Mouse (Mus musculus): ENCODE measurements at regions not wholly inside any gene's neighbourhood (a gene's known extent, or its start where the extent isn't known, plus 50 kb on each side); places are given as distances from the start of the nearest gene placed in this dataset.
A peak's percentile ranks its signal among the peaks of the same experiment; 100 is the strongest.

DNA sequence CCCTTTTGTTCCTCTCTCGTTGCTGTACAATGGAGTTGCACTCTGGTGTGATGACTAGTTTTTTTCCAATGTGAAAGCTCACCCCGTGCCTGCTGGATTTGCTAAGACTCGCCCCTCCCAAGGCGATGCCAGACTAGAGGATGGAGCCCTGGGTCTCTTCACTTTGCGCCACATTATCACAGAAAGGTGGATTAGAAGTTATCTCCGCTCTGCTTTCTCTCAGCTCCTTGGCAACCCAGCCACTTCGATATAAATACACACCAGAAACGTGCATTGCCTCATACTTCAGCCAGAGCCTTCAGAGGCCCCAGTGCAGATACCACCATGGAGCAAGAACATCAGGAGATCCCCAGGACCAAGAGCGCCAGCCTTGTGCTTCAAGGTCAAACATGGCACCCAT lies 114.2 kb upstream of the Tbx20 start:
- H3K36me3 ChIP-seq (ENCODE audit: control insufficient read depth, insufficient read depth): no peaks in the 10 kb centered on the region
- no peaks in the 10 kb centered on the region for H3K9me3 ChIP-seq (replicated peaks; ENCODE audit: control insufficient read depth, low read length)
- WGBS (ENCODE audit: insufficient replicate concordance): 53% methylated on average over 9 of the region's 9 CpGs
- H3K4me1 ChIP-seq (ENCODE audit: control insufficient read depth, low read depth, low read length): no peaks in the 10 kb centered on the region
- H3K27ac ChIP-seq (ENCODE audit: low read length): no peak overlapping the region
- ATAC-seq (ENCODE audit: low read depth): no peak
- no peak overlapping the region for H3K4me3 ChIP-seq (ENCODE audit: low read depth, low read length)
- no peak overlapping the region for H3K9ac ChIP-seq (ENCODE audit: low read depth, low read length)
- no peaks in the 10 kb centered on the region for H3K27me3 ChIP-seq (ENCODE audit: control insufficient read depth, insufficient read depth, low read depth, low read length)
- H3K4me2 ChIP-seq (ENCODE audit: low read depth, low read length): no peak overlapping the region

DNA sequence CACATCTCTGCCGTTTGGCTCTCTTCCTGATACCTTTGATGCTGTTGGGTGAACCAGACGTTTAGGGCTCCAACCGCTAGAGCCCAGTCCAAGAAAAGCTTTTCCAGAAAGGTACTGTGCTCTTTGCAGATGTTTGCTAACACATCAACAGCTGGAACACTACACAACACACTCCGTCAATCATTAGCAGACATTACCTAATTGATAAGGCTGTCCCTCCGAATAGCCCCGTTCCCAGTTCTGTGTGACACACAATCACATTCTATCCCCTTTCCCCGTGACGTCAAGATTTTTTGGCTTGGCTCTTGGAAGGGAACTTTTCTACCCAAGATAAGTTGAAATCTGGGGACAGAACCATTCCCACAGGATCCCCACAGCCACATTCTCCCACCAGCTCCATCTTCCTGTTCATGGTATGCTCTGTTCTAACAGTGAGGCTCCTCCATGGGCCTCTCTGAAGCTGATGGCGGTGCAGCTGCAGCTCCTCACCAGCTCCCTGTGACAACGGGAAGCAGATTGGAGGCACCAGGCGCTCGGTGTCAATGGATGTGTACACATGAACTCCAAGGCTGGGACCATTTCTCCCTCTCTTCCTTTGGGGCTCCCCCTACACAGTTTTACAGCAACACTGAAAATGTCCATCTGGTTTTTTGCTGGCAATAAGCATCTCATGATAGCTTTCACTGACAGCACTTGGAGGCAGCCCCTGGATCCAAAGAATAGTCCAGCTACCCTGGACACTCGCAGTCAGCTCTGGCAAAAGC lies 122.6 kb upstream of the Tbx20 start:
- Histone ChIP-seq H3K27ac (ENCODE audit: low read length) (no peak overlapping the region), H3K27me3 (ENCODE audit: control insufficient read depth, insufficient read depth, low read depth, low read length) (no peaks in the 10 kb centered on the region), H3K9ac (ENCODE audit: low read depth, low read length) (no peak overlapping the region), H3K4me1 (ENCODE audit: control insufficient read depth, low read depth, low read length) (no peaks in the 10 kb centered on the region), H3K36me3 (ENCODE audit: control insufficient read depth, insufficient read depth) (no peaks in the 10 kb centered on the region), H3K4me3 (ENCODE audit: low read depth, low read length) (no peak overlapping the region), H3K4me2 (ENCODE audit: low read depth, low read length) (no peak overlapping the region), H3K9me3 (replicated peaks; ENCODE audit: control insufficient read depth, low read length) (no peaks in the 10 kb centered on the region)
- 0 out of 2 replicates have a peak, but pooled peaks have one; percentile 11 for ATAC-seq (ENCODE audit: low read depth)
- 62% methylated on average over 13 of the region's 13 CpGs for WGBS (ENCODE audit: insufficient replicate concordance)

DNA sequence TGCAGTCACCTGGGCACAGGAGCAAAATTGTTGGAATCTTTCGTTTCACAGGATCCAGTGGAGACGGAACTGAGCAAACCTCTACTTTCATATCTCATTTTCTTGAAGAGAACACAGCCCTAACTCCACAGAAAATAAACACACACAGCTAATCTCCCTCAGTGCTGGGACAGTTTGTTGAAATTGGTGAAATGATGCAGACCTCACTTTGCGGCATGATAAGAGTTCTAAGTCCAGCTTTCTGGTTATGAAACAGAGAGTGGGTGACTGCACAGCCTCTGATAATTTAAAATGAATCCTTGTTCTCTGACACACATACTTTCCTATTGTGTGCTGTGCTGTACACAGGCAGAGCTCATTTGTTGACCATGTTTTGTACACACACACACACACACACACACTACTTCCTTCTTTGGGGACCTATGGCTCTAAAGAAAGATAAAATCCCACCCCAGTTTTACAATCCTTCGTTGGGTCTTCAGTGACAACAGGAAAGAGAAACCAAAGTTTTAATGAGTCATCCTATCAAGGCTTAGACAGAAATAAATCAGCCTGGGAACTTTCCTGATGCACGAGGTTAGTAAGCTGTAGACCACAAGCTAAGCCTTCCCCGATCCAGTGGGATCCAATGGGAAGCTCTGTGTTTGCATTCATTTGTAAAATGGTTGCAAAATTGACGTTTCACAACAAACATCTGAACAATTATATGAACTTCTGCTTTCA lies 125.3 kb upstream of the Tbx20 start:
- H3K9me3 ChIP-seq (replicated peaks; ENCODE audit: control insufficient read depth, low read length): no peaks in the 10 kb centered on the region
- ATAC-seq (ENCODE audit: low read depth): no peak
- H3K4me2 ChIP-seq (ENCODE audit: low read depth, low read length): no peak overlapping the region
- no peaks in the 10 kb centered on the region for H3K36me3 ChIP-seq (ENCODE audit: control insufficient read depth, insufficient read depth)
- no peaks in the 10 kb centered on the region for H3K27me3 ChIP-seq (ENCODE audit: control insufficient read depth, insufficient read depth, low read depth, low read length)
- WGBS (ENCODE audit: insufficient replicate concordance): 30% methylated on average over 7 of the region's 7 CpGs
- H3K4me1 ChIP-seq (ENCODE audit: control insufficient read depth, low read depth, low read length): no peaks in the 10 kb centered on the region
- no peak overlapping the region for H3K4me3 ChIP-seq (ENCODE audit: low read depth, low read length)
- no peak overlapping the region for H3K9ac ChIP-seq (ENCODE audit: low read depth, low read length)
- no peak overlapping the region for H3K27ac ChIP-seq (ENCODE audit: low read length)

DNA sequence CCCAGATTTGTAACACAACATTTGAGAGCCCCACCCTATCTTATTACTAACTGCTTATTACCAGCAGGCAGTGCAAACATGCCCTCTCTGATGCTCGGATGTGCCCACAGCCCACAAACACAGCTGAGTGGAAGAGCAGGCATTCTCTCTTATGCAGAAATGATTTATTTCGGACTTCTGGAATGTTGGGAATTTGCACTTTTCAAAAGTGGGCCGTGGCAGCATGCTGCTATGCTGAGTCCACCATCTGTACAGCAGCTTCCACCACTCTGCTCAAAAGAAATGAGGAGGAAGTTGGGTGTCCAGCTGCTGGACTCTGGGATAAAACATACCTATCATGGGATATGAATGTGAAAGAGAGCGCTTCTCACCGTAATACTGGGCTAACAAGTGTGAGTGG lies 129.6 kb upstream of the Tbx20 start:
- H3K4me1 ChIP-seq (ENCODE audit: control insufficient read depth, low read depth, low read length): no peaks in the 10 kb centered on the region
- no peak overlapping the region for H3K4me3 ChIP-seq (ENCODE audit: low read depth, low read length)
- WGBS (ENCODE audit: insufficient replicate concordance): 62% methylated on average over 5 of the region's 5 CpGs
- no peaks in the 10 kb centered on the region for H3K27me3 ChIP-seq (ENCODE audit: control insufficient read depth, insufficient read depth, low read depth, low read length)
- H3K36me3 ChIP-seq (ENCODE audit: control insufficient read depth, insufficient read depth): no peaks in the 10 kb centered on the region
- H3K9me3 ChIP-seq (replicated peaks; ENCODE audit: control insufficient read depth, low read length): no peaks in the 10 kb centered on the region
- no peak overlapping the region for H3K4me2 ChIP-seq (ENCODE audit: low read depth, low read length)
- no peak for ATAC-seq (ENCODE audit: low read depth)
- H3K27ac ChIP-seq (ENCODE audit: low read length): no peak overlapping the region
- no peak overlapping the region for H3K9ac ChIP-seq (ENCODE audit: low read depth, low read length)

- Histone ChIP-seq H3K9ac (ENCODE audit: low read depth, low read length) (no peak overlapping the region), H3K27me3 (ENCODE audit: control insufficient read depth, insufficient read depth, low read depth, low read length) (no peaks in the 10 kb centered on the region), H3K4me2 (ENCODE audit: low read depth, low read length) (no peak overlapping the region), H3K4me3 (ENCODE audit: low read depth, low read length) (no peak overlapping the region), H3K27ac (ENCODE audit: low read length) (no peak overlapping the region), H3K4me1 (ENCODE audit: control insufficient read depth, low read depth, low read length) (no peaks in the 10 kb centered on the region), H3K9me3 (replicated peaks; ENCODE audit: control insufficient read depth, low read length) (no peaks in the 10 kb centered on the region), H3K36me3 (ENCODE audit: control insufficient read depth, insufficient read depth) (no peaks in the 10 kb centered on the region)
- ATAC-seq (ENCODE audit: low read depth): no peak
- 50% methylated on average over 8 of the region's 8 CpGs for WGBS (ENCODE audit: insufficient replicate concordance)
These were observed 135.2 kb upstream of the Tbx20 start for GRCm38 (mm10) chr9:24909086-24909979.

GRCm38 (mm10) chr9:24910738-24911137 lies 136.6 kb upstream of the Tbx20 start:
- Histone ChIP-seq H3K9me3 (replicated peaks; ENCODE audit: control insufficient read depth, low read length) (no peaks in the 10 kb centered on the region), H3K27me3 (ENCODE audit: control insufficient read depth, insufficient read depth, low read depth, low read length) (no peaks in the 10 kb centered on the region), H3K4me2 (ENCODE audit: low read depth, low read length) (no peak overlapping the region), H3K36me3 (ENCODE audit: control insufficient read depth, insufficient read depth) (no peaks in the 10 kb centered on the region), H3K4me1 (ENCODE audit: control insufficient read depth, low read depth, low read length) (no peaks in the 10 kb centered on the region), H3K27ac (ENCODE audit: low read length) (0 out of 2 replicates have a peak overlapping the region, but pooled peaks have one; percentile 32), H3K9ac (ENCODE audit: low read depth, low read length) (no peak overlapping the region), H3K4me3 (ENCODE audit: low read depth, low read length) (no peak overlapping the region)
- peak; percentile 98 for ATAC-seq (ENCODE audit: low read depth)
- WGBS (ENCODE audit: insufficient replicate concordance): 38% methylated on average over 5 of the region's 5 CpGs

DNA sequence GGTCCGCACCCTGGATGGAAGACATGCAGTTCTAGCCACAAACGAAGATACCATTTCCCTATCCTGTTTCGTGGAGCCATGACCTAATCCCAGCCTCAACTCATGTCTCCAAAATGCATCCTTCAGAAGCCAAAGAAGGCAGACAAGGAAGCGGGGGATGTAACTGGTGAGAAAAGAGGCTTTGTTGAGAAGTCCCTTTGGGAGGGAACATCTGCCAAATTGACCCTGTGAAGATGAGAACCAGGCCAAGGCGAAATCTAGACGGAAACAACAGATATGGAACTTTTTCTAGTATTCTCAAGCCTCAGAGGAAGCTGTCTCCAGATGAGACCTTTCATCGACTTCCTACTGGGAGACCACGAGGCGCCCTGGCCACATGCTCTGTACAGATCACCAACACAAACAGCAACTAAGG lies 145.9 kb upstream of the Tbx20 start:
- H3K9me3 ChIP-seq (replicated peaks; ENCODE audit: control insufficient read depth, low read length): no peaks in the 10 kb centered on the region
- no peak for ATAC-seq (ENCODE audit: low read depth)
- no peak overlapping the region for H3K4me2 ChIP-seq (ENCODE audit: low read depth, low read length)
- no peak overlapping the region for H3K9ac ChIP-seq (ENCODE audit: low read depth, low read length)
- 44% methylated on average over 9 of the region's 9 CpGs for WGBS (ENCODE audit: insufficient replicate concordance)
- H3K4me3 ChIP-seq (ENCODE audit: low read depth, low read length): no peak overlapping the region
- no peak overlapping the region for H3K27ac ChIP-seq (ENCODE audit: low read length)
- no peaks in the 10 kb centered on the region for H3K27me3 ChIP-seq (ENCODE audit: control insufficient read depth, insufficient read depth, low read depth, low read length)
- no peaks in the 10 kb centered on the region; the same call in 1 of the 2 replicates for H3K4me1 ChIP-seq (ENCODE audit: control insufficient read depth, low read depth, low read length)
- no peaks in the 10 kb centered on the region for H3K36me3 ChIP-seq (ENCODE audit: control insufficient read depth, insufficient read depth)

DNA sequence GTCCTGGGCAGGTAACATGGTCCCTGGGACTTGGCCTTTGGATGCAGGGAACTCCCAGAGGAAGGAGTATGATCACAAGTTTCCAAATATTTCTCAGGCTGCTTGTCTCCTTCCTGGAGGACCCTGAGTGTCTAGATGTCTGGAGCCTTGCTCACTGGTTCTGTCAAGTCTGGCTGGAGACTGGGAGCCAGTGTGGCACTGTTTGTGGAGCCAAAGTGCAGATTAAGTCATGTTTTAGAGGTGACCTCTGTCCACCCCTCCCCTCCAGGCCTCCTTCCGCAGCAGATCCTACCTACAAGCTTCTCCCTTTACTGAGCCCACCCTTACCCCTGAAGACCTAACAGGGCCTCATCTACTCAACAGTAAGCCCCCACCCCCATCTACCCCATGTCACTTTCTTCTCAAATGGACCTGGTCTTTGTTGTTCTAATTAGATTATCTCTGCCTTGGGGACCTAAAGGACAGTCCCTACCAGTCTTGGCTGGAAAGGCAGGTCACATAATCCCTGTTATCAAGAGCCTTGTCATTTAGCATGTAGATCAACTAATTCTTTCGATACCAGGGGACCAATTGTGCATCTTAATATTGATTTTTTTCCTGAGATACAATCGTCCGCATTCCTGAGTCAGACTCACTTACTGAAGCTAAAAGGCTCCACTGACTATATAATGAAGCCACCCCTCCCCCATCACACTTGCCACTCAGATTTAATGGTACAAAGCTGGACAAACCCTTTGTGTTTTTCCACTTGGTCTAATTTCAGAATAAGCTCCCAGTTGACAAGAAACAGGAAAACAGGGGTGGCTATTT lies 148.2 kb upstream of the Tbx20 start:
- Histone ChIP-seq H3K27ac (ENCODE audit: low read length) (no peak overlapping the region), H3K27me3 (ENCODE audit: control insufficient read depth, insufficient read depth, low read depth, low read length) (no peaks in the 10 kb centered on the region), H3K4me2 (ENCODE audit: low read depth, low read length) (no peak overlapping the region), H3K9me3 (replicated peaks; ENCODE audit: control insufficient read depth, low read length) (no peaks in the 10 kb centered on the region), H3K4me1 (ENCODE audit: control insufficient read depth, low read depth, low read length) (no peaks in the 10 kb centered on the region; the same call in 1 of the 2 replicates), H3K9ac (ENCODE audit: low read depth, low read length) (no peak overlapping the region), H3K36me3 (ENCODE audit: control insufficient read depth, insufficient read depth) (no peaks in the 10 kb centered on the region), H3K4me3 (ENCODE audit: low read depth, low read length) (no peak overlapping the region)
- no peak for ATAC-seq (ENCODE audit: low read depth)
- WGBS (ENCODE audit: insufficient replicate concordance): 63% methylated on average over 4 of the region's 4 CpGs

Measured in liver, embryonic 16.5 days (tissue).